Mouse (Mus musculus) ovary, adult 18-20 months (tissue): ENCODE measurements around the gene Coq8a.

Experiments used
- DNase-seq: peaks from one replicate; pipeline ENCODE4 v3.0.0; 2022; ENCODE audit warnings: low spot score, mixed read lengths

Gene Coq8a

DNA sequence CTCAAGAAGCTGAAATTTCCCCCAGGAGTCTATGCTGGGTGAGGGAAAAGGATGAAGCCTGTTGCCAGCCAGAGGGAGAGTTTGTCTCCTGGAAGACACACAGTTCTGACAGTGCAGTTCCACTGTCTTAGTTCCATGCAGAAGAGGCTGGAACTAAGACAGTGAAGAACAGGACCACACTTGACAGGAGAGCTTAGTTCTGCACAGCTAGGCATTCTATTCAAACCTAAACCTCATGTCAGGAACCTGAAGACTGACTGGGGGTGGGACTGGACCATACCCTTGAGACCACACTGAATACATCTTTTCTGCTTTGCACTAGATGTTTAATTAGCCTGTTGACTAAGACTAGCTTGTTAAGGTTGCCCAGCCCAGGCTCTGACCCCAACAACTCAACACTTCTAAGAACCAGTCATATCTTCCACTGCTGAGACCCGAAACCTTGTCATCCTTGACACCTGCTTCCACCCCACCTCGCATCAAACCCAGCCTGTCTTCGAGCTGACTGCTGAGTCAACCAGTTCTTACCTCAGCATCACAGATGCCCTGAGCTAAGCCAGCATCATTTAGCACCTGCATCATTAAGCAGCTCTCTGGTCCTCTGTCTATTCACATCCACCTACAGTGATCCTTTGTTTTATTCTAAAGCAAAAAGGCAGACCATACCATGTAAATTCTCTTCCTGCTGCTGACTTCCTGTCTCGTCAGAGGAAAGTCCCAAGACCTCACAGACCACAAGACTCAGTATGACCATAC is at the start of gene Coq8a:
Gene Coq8a (minus strand): TSS at position 644 of the 756 bp plus-strand sequence.
- DNase-seq, result no peak

- no peak for DNase-seq
Observed at GRCm38 (mm10) chr1:180248593-180249146, 49.3 kb upstream of the Coq8a start.

DNA sequence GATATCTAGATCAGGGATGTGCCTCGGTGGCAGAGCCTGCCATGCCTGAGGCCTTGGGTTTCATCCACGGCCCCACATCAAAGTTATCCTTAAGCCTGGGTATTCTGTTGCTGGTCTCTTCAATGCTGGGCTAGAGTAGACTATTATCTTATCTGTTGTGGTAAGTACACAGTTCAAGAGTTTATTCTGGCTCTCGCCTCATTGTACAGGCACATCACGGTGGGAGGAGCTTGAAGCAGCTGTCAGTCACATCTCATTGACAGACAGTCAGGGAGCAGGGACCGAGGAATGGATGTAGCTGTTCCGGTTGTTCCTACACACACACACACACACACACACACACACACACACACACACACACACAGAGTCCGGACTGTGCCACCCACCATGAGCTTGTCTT is 48.5 kb upstream of the Coq8a start:
- peak; percentile 18 for DNase-seq

GRCm38 (mm10) chr1:180245741-180246507 is 46.5 kb upstream of the Coq8a start:
- peak; percentile 76 for DNase-seq

GRCm38 (mm10) chr1:180231729-180232128 is 32.3 kb upstream of the Coq8a start:
- no peak for DNase-seq

DNA sequence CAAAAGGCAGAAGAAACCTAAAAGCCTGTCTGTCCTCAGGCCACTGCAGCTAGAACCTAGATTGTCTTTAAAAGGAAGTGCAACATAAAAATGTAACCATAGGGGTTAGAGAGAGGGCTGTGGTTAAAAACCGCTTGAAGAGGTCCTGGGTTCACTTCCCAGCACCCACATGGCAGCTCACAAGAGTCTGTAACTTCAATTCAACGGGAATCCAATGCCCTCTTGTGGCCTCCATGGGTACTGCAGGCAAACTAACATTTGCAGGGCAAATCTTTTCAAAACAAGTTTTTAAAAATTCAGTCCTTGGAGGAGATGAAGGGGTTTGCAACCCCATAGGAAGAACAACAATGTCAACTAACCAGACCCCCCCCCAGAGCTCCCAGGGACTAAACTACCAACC is 31.2 kb upstream of the Coq8a start:
- no peak for DNase-seq

- DNase-seq, result no peak
Observed at GRCm38 (mm10) chr1:180229906-180230305, 30.5 kb upstream of the Coq8a start.

DNA sequence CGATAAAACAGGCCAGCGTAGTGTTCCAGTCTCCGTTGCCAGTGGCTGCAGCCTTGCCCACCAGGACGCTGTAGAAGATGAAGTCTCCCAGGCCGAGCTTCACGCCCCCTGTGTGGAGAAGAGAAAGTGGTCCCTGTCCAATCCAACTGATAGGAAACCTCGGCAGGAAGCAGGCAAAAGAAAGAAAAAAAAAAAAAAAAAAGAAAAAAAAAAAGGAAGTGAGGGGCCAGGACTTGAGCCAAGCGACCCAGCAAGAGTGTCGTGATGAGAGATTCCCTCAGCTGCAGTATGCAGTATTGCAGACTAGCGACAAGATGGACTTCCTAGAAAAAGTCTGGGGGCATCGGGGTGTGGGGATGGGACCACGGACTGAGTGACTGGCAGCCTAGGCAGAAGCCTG is 29.5 kb upstream of the Coq8a start:
- no peak for DNase-seq

DNA sequence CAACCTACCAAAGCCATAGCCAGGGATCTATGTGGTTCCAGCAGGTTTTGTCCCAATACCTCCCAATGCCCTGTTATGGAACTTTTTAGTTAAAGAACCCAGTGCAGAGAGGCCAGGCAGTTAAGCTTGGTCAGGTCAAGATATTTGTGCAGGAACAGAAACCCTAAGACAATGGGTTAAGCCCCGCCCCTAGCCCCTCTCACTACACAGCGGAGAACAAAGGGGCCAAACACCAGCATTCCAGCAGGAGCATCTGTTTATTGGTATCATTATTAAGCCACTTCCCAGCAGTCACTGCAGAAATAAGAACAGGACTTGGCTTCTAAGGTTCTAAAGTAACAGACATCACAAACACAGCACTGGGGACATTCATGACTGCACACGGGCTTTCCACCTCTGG is 27.4 kb upstream of the Coq8a start:
- DNase-seq, result no peak

GRCm38 (mm10) chr1:180226221-180226713 is 26.9 kb upstream of the Coq8a start:
- DNase-seq, result no peak

- peak; percentile 25 for DNase-seq
Observed at GRCm38 (mm10) chr1:180225500-180226220, 26.3 kb upstream of the Coq8a start.

DNA sequence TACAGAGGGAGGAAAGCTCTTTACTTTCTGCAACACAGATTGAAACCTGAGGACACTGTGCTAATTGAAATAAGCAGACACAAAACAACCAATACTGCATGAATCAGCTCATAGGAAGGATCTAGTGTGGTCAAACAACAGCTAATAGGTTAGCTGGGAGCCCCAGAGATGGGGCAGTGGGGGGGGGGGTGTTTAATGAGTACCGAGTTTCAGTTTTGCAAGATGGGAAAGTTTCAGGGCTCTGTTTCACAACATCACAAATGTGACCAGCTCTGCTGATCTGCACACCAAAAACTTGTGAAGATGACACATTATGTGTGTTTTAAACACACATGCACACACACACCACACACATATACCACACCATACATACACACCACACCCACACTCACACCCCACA is 22.6 kb upstream of the Coq8a start:
- no peak for DNase-seq

- no peak for DNase-seq
Observed at GRCm38 (mm10) chr1:180220791-180221542, 21.6 kb upstream of the Coq8a start.

GRCm38 (mm10) chr1:180216541-180217276 is 17.3 kb upstream of the Coq8a start:
- no peak for DNase-seq

DNA sequence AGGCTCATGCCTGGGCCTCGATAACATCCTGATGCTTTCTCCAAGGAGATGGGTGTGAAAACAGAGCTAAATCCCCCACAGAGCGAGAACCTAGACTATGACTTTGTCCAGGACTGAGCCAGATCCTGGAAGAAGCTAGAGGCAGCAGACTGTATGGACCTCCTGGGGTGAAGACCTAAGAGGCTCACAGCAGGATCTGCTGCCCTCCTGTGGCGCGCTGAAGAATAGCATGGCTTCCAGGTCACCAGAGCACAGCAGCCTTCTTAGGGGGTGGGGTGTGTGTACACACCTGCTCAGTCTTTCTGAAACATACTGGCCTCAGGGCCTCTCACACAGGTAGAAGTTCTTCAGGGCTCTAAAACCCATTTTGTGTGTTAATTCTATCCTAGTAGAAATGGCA is 15.6 kb upstream of the Coq8a start:
- peak; percentile 55 for DNase-seq

DNA sequence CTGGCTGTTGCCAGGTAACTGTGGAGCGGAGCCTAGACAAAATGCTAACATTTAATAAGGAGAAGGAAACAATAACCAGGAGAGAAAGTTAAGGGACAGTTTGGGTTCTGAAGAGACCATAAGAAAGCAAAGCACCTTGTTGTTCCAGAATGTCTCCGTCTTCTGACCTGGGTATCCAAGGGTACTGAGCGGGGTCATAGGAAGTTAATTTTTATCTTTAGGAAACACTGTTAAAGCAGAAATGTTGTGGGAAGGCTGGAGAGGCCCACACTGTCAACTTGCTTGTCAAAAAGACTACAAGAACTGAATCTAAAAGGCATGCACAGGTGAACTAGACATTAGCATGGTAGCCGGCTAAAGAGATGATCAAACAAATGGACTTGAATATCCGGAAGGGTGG is 13.5 kb upstream of the Coq8a start:
- no peak for DNase-seq

DNA sequence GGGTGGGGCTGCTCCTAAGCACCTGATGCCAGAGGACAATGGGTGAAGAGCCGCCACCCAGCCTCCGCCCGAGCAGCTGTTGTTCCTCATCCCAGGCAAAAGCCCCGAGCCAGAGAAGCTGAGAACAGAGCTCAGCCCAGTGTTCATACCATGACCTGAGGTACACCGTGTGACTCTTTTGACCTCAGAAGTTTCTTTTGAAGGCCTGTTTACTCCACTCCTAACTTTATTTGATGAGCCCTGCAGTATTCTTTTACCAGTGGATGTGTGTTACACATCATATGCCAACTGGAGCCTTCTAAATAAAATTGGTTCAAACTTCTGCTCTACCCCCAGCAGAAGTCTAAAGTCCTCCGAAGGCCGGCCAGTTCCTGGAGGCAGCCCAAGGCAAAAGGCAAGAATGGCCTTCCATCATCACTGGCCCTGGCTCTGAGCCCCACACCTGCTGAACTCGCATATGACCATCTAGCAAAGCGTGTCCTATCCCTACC is 11.4 kb upstream of the Coq8a start:
- peak; percentile 27 for DNase-seq

DNA sequence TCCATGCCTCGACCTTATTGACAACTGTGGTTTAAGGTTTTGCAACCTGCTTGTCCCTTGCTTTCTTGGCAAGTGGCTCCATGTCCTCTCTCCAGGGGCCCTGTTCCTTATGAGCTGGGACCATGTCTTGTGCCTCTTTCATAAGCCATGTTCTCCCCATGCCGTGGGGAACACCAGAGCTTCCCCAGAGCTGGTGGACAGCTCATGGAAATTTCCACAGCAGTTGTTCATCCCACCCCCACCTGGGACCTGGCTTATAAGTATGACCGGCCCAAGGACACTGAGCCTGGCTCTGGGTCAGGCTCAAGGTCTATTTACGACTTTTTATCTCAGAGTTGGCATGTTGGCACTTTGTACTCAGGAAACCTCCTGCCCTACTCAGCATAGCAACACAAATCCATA is 10.6 kb upstream of the Coq8a start:
- peak; percentile 76 for DNase-seq

DNA sequence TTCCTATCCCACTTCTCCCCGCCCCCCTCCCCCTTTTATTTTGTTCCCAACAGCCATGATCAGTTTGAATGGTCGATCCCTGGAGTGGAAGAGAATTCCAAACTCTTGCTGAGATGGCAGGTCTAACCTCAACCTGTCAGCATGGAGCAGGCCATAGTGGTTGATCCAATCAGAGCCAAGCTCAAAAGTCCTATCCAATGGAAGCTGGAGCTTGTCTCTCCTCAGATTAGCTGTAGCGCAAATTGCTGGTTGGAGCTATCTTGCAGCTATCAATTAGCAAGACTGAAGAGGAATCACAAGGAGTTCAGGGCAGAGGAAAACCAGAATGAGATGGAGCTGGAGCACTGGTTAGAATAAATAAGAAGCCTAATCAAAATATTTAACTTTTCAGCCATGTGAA is 9.0 kb upstream of the Coq8a start:
- DNase-seq, result no peak

GRCm38 (mm10) chr1:180200722-180201121 is 1.3 kb upstream of the Coq8a start:
- DNase-seq, result no peak

DNA sequence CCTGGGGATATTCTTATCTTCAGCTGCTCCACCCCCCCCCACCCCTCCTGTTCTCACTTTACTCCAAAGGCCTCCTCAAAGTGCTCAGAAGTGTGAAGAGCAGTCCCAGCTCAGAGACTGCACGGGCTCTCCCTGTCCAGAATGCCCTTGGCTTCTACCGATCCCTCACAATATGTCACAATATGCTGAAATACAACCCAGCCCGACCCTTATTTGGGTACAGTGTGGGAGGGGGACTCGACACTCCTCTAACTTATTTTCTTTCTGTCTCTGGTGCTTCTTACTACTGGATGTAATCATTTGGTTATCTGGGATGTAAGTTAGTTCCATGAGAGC is 281 bp upstream of the Coq8a start:
- DNase-seq, result no peak
